Mouse (Mus musculus) c-Kit-positive CD71-positive TER-119-negative erythroid progenitor cells, embryonic 14.5 days (primary cell): ENCODE results near the gene Gm26657.

ENCODE experiments used
- DNase-seq: peaks from one replicate; pipeline ENCODE4 v3.0.0-alpha.2; 2013; ENCODE audit warnings: low read depth

Gene Gm26657

DNA sequence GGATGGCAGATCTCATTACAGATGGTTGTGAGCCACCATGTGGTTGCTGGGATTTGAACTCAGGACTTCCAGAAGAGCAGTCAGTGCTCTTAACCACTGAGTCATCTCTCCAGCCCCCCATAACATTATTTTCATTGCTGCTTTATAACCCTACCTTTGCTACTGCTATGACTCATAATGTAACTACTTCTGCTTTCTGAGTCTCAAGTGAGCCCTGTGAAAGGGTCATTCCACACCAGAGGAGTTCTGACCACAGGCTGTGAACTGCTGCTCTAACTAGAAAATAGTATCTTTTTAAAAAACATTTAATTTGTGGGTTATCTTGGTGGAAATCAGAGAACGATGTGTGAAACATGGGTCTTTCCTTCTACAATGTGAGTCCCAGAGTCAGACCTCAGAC lies 17.8 kb downstream of the Gm26657 start:
- DNase-seq, result no peak

- no peak for DNase-seq
Observed at GRCm38 (mm10) chr4:56767861-56768284, 28.0 kb downstream of the Gm26657 start.

GRCm38 (mm10) chr4:56768913-56769312 lies 29.0 kb downstream of the Gm26657 start:
- DNase-seq, result no peak

GRCm38 (mm10) chr4:56771065-56771464 lies 31.2 kb downstream of the Gm26657 start:
- DNase-seq, result no peak
